Comparison of ENCODE assay signal across 20 mouse cellular contexts in genomic region chr14:94491370-94491769, GRCm38 (mm10).
"Had no signal": no experiment of that assay in that cellular context is flagged by ENCODE, and none has a peak within 500 bp of the region (broad histone marks: within the 10 kb centered on the region; RNA-seq: fewer than 3 reads in every experiment).

No protein-coding gene starts in this region.

- H3K27ac ChIP-seq: left cerebral cortex, adult 2 months; liver, embryonic 13.5 days; midbrain, embryonic 10.5 days; neural tube, embryonic 12.5 days; neural tube, embryonic 15.5 days; stomach, postnatal 0 days had no signal

- H3K36me3 ChIP-seq: liver, embryonic 13.5 days; midbrain, embryonic 10.5 days; neural tube, embryonic 12.5 days; neural tube, embryonic 15.5 days had no signal

- H3K9me3 ChIP-seq: liver, embryonic 13.5 days; megakaryocyte, embryonic 14.5 days; midbrain, embryonic 10.5 days; neural tube, embryonic 12.5 days; neural tube, embryonic 15.5 days had no signal

- H3K4me2 ChIP-seq: liver, embryonic 13.5 days; neural tube, embryonic 12.5 days; neural tube, embryonic 15.5 days had no signal

- H3K9ac ChIP-seq: liver, embryonic 13.5 days; neural tube, embryonic 12.5 days; neural tube, embryonic 15.5 days had no signal

- H3K27me3 ChIP-seq: liver, embryonic 13.5 days; megakaryocyte, embryonic 14.5 days; neural tube, embryonic 12.5 days; neural tube, embryonic 15.5 days had no signal

- H3K4me3 ChIP-seq: left cerebral cortex, adult 2 months; liver, embryonic 13.5 days; megakaryocyte, embryonic 14.5 days; midbrain, embryonic 10.5 days; neural tube, embryonic 12.5 days; neural tube, embryonic 15.5 days had no signal

- DNase-seq: kidney, postnatal 10 days; kidney, postnatal 36 days; layer of hippocampus, postnatal 36 days; liver, embryonic 13.5 days; lung, adult 2 months; lung, postnatal 10 days; lung, postnatal 36 days; midbrain, embryonic 14.5 days; right cerebral cortex, adult 18-20 months; right cerebral cortex, postnatal 14 days; right cerebral cortex, postnatal 4 days; thymus, adult 2 months; thymus, postnatal 14 days; thymus, postnatal 4 days had no signal

- H3K4me1 ChIP-seq: liver, embryonic 13.5 days; megakaryocyte, embryonic 14.5 days; midbrain, embryonic 10.5 days; neural tube, embryonic 12.5 days; neural tube, embryonic 15.5 days had no signal
